Mouse (Mus musculus) left cerebral cortex, postnatal 25 days (tissue): ENCODE data around the gene Eps8l2. TPM values are rescaled to one million over a fixed set of nuclear protein-coding genes. Genes with fewer than 3 reads are reported as not detected.

Experiments used
- DNase-seq, 2 experiments: peaks; one replicate each; pipeline ENCODE4 v3.0.0; 2022; ENCODE audit warnings: low spot score in 2 of 2, mixed read lengths in 1 of 2
- intact Hi-C: fragments of 180-260 bp; cut with DNase I; formaldehyde crosslinking; loops from one replicate; pipeline ENCODE4 v1.15.1; 2025
- total RNA-seq, 2 experiments: library from RNA; stranded (reverse); gene quantifications; 2 replicates each; pipeline ENCODE4 v1.2.3; 2021

Eps8l2 gene
- total RNA-seq, 2 experiments from 2014 or later = 3.0 to 3.3 TPM

DNA sequence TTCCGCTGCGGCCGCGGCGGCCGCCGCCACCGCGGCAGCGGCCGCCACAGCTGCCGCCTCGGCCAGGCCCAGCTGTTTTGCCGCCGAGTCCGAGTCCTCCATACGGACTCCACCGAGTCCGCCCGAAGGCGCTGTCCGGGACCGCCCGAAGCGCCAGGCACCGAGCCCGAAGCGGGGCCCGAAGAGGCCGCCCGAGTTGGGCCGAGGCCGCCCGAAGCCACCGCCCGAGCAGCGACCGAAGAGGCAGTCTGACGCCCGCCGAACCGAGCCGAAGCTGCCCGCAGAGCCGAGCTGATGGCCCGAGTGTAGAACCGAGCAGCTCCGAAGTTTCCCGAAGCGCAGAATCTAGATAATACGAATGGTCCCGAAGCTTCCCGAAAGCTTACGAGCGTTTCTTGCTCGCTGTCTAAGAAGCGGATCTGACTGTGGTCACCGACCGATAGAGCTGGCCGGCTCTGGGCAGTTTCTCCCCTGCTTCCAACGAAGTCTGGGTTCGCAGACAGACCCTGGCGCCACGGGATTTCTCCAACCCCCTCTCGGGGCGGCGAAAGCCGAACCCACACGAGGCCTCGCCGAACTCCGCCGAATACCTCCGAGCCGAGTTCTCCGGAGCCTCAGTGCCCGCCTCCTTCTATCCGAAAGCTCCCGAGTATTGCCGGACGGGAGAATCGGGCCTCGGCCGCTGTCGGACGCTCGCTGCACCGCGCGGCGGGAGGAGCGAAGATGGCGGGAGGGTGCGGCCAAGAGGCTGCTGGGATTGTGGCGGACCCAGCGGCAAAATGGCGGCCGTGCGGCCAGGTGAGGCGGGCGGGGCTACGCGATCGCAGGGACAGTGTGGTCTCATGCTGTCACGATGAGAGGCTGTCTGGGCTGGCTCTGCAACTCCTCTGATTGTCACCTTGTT lies 11.0 kb upstream of the Eps8l2 start, which contains the start of the genes Deaf1 and Tmem80:
Deaf1 (minus strand) TSS at position 222 of the 904 bp plus-strand sequence.
Tmem80 (plus strand) TSS at position 271 of the 904 bp plus-strand sequence.
- DNase-seq = peak; percentile 99 to 100
- intact Hi-C loops = no loop called here

DNA sequence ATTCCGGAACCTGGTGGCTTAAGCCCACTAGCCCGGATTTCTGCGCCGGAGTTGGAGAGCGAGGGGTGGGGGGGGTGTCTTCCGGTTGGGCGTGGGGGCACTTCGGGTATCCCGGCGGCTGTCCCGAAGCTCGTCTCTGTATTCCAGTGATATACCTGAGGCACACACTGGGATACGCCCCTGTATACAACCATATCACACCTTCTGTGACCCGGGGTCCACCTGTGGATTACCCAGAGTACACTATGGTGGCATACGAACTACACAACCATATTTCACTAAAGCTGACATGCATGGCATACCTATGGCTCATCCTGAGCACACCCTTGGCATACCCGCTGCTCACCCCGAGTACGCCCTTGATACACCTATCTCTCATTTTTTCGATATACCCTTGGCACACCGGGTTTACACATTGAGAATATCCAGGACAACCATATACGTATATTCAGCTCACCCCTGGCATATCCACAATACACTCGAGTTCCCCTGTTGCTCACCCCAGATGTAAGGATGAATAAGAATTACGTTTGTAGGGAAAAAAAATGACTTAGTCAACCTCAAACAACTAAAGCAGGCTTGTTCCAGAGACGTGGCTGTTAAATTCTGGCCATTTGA lies 10.2 kb upstream of the Eps8l2 start:
- intact Hi-C loops = no loop called here
- DNase-seq = no peak

DNA sequence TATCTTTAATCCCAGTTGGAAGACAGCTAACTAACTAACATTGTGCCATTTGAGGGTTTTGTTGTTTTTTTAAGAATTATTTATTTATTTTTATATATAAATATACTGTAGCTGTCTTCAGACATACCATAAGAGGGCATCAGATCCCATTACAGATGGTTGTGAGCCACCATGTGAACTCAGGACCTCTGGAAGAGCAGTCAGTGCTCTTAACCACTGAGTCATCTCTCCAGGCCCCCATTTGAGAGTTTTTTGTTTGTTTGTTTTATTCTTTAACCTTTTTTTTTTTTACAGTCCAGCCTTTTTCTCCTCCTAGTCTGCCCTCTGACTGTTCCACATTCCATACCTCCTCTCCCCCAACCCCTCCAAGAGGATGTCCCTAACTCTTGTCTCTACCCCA lies 8.0 kb upstream of the Eps8l2 start:
- intact Hi-C loops = no loop called here

DNA sequence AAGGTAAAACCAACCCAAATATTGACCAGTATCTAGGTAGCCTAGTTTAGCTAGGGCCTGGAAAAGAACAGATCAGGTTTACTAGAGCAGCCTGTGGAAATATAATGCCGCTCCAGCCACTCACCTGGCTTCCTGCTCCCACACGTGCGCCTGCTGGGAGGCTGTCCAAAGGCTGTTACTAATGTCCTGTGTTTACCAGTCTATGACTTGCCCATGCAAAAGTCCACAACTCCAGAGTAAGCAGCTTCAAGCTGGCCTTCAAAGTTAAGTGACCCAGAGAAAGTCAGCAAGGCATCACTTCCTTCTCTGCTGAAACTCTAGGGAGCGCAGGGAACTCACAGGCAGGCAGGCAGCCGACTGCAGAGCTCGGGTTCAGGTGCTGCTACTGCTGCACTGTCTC lies 6.7 kb upstream of the Eps8l2 start:
- no peak for DNase-seq
- intact Hi-C loops = no loop called here

More for the DNA sequence above, 8.0 kb upstream of the Eps8l2 start:
- no peak for DNase-seq

DNA sequence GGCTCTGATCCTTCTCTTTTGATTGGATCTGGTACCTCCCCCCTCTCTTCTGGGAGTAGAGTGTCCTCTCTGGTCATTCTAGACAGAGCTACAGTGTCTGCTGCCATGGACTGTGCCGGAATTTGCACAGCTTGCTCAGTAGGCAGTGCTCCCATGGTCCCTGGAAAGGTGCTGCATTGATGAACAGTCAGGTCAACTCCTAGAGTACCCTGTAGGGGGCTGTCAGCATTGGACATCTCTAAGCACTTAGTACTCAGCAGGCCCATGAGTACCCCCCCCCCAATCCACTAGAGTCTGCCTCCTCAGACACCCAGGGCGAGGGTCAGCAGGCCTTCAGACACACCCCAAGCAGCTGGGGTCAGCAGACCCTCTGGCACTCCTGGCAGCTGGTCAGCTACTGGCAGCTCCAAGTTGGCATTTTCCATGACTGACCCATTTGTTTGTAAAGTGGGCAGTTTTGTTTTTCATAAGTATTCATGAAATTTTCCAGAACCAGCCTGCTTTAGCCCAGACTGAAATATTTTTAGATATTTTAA lies 3.6 kb upstream of the Eps8l2 start:
- DNase-seq = no peak
- intact Hi-C loops = no loop called here

DNA sequence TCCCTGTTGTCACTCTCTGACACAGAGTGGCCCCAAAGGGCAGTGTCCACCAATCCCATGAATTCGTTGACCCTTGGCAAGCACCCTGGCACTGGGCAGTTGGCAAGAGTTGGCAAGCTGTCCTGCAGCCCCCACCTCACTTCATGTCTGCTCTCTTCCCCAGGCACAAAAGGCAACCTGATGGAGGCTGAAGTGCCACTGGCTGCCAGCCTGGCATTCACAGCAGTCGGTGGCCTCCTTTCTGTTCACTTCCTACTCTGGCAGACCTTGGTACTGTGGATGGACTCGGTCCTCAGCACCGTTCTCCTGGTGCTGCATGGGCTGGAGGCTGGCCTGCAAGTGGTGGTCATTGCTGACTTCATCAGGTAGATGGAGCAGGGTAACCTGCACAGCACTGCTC lies 3.0 kb upstream of the Eps8l2 start:
- intact Hi-C loops = no loop called here
- peak in 1 of 2 experiments; percentile 47 for DNase-seq

DNA sequence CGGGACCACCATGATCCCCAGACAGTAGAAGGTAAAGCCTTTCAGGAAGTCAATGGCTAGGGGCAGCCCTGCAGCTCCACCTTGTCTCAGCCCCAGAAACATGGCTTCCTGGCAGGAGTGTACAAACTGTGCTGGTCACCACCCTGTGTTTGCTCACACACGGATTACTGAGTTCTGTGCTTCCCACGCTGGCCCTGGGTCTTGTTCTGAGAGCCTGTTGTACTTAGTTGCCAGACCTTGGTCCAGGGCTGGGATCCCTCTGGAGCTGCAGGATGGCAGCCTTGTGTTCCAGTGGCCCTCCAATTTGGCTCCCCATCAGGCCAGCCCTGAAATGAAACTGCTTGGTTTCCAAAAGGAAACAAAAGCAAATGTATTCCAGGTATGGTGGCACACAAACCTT lies 2.4 kb upstream of the Eps8l2 start:
- intact Hi-C loops = no loop called here

DNA sequence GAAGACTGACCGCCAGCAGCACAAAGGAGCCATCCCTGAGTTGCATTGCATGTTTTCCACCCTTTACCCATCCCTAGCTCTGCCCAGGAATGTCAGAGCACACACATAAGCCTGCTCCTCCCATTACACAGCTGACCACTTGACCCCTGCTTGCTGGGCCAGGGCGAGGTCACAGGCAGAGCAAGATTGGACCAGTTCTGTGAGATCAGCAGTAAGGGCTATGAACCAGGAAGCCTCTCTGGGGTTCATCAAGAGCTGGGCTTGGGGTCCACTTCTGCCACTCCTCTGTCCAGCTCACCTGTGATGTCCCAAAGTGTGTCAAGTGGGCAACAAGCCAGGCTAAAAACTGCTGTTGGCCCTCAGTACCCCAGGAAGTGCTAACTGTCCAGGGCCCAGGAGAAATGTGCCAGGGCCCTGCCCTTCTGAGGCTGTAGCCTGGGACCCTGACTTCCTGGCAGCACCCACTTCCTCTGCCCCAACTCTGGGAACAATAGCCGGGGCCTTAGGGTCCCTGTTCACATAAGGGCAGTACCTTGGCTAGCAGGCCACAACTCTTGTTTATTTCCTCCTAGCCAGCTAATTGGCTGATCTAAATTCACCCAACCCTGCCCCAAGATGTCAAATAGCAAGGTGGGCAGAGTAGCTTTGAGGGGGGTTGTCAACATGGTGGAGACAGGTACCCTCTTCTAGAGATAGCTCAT lies 814 bp upstream of the Eps8l2 start:
- intact Hi-C loops = no loop called here
- DNase-seq = no peak

More for the DNA sequence above, 2.4 kb upstream of the Eps8l2 start:
- no peak for DNase-seq

DNA sequence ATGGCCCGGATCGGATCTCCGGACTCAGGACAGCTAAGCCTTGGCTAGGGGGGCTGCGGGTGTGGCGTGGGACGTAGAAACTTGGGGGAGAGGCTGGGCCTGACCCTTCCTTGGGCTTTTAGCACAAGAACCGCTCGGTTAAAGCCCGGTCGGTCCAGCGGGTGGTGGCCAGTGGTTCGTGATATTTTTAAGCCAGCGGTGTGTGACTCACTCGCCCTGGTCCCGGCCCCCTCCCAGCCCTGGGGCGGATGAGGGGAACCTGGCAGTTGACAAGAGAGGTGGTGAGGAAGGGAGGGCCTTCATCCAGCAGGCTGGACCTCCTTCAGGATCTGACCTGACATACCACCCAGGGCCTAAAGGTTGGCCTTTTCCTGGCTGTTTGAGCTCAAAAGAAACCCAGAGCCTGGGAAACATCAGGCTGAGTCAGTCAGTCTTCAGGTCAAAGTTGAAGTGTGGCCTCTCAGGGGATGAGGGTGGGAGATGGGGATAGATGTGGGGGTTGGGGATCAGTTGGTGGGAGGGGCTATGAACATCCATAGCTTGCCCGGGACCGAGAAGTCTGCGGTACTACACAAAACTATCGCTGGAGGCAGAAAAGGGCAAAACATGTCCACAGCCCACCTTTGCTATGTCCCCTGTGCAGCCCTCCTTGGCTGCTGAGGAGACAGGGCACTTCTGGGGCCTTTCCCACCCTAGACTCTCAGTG lies 688 bp downstream of the Eps8l2 start:
- intact Hi-C loops = no loop called here
- DNase-seq = no peak

DNA sequence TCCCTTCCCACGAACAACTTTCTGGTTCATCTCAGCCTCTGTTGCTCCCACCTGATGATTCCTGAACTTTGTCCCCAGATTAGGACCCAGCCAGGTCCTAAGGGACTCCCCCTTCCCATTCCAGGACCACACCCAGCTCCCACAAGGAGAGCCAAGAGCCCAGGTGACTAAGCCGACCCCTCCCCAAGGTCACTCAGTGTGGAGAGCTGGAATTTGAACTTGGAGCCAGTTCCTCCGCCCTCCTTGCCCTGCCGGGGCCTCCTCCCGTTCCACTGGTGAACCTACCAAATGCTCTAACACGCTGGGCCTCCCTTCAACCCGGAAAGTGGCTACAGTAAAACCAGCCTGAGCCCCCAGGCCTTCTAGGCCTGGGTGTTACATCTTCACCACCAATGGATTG lies 1.3 kb downstream of the Eps8l2 start:
- intact Hi-C loops = no loop called here
- DNase-seq = no peak

DNA sequence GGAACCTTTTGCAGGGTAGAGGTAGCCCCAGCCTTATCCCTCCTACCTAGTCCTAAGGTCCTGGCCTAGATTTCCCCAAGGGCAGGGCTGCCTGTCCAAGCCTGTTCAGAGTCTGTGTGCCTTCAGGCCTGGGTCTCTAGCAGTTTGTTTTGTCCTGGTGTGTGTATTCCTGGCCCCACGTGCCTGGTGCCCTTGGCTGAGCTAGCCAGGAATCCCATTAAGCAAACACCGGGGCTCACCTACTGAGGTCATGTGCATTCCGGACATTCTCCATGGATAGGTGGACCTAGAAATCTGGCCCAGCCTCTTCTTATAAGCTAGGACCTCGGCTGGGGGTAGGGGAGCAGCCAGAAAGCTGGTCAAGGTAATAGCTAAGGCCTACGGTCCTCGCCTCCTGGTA lies 1.8 kb downstream of the Eps8l2 start:
- intact Hi-C loops = no loop called here
- DNase-seq = no peak

DNA sequence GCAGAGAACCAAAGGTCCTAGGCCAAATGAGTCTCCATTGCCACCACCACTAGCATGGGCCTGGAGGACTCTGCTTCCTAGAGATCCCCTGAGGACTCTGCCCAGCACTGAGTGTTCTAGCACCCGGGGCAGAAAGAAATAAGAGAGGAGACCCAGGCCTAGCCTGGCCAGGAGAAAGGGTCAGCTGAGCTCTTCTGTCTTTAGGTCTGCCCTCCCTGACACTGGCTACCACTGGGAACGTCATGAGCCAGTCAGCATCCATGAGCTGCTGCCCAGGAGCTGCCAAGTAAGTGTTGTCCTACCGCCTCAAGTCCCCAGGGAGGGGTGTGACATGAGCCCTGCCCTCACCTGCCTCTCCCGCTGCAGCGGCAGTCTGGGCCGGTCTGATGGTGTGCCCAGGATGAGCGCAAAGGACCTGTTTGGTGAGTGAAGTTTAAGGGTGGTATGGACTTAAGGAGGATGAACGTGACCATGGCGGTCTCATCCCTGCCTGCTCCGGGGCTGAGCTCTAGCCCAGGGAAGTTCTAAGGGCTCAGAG lies 3.1 kb downstream of the Eps8l2 start:
- no peak for DNase-seq
- intact Hi-C loops = no loop called here

DNA sequence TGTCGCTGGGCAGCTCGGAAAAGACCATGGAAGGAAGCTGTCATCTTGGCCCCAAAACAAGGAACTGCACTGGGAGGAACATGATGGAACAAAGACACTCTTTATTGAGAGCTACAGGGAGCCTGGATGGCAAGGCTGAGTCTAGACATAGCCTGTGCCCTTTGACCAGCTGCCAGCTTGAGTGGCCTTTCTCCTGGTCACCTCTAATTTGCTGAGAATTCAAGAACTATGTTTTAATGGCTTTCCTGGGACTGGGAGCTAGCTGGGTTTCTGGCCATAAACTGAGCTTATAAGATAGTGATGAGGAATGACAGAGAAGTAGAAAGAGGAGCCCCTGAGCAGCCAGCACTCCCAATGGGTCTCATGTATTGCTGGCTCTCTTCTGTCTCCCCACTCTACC lies 4.5 kb downstream of the Eps8l2 start:
- no peak for DNase-seq
- intact Hi-C loops = no loop called here

DNA sequence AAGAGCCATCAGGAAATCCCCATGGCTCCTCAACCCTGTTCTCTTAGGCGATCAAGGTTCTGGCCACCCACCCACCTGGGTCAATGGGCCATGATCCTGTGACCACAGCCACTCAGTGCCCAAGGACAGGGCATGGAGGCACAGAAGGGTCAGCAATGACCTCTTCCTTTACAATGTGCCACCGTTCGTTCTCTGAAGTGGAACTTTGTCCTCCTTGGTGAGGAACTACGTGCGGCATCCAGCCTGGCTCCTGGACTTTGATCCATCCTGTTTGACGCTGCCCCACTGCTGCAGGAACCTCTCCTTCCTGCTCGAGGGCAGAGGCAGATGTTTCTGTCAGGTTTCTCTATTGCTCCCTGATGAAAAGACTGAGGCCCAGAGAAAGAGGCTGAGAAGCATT lies 5.0 kb downstream of the Eps8l2 start:
- DNase-seq = no peak
- intact Hi-C loops = no loop called here

DNA sequence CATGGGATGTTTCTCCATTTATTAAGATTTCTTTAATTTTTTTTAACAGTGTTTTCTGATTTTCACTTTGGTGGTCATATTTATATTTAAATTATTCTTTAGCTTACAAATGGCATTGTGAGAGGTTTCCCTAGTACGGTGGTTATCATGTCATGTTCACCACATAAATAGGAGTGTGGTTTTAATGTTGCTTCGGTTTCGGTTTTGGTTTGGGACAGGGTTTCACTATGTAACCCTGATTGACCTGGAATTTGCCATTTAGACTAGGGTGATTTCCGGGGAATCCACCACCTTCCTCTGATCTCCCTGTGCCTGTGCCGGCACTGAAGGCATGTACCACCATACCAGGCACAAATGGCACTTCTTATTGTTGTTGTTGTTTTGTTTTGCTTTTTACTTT lies 6.1 kb downstream of the Eps8l2 start:
- DNase-seq = no peak

DNA sequence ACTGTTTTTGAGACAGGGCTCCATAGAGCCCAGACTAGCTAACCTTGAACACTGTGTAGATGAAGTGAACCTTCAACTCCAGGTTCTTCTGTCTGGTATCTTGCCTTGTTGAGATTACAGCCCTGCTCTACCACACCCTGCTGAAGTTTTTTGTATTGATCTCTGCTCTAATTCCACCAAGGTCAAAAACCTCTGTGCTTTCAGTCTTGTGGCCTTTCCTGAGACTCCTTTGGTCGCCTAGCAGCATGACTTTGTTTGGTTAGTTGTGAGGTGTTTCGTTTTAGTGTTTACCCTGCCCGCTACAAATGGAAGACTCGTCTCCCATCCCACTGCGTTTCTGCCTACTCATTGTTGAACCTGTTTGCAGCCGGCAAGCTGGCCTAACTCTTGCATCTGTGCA lies 12.4 kb downstream of the Eps8l2 start:
- intact Hi-C loops = no loop called here
- DNase-seq = no peak

More for the DNA sequence above, 6.1 kb downstream of the Eps8l2 start:
- intact Hi-C loops = no loop called here

DNA sequence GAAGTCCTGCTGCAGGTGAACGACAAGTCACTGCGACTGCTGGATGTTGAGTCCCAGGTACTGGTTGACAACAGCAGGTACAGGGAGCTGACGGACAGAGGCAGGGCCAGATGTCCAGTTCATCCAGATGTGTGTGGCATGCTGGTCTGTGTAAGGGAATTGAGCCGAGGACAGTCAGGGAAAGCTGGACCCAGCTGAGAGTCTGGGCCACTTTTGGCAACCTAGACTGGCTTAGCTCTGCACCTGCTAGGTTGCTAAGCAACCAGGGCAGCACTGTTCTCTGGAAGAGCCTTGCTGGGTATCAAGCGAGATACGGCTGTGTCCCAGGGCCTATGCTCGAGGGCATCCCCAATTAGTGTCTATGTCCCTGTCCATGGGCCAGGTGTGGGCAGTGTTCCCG lies 16.4 kb downstream of the Eps8l2 start:
- intact Hi-C loops = no loop called here
- peak in 1 of 2 experiments; percentile 33 for DNase-seq

DNA sequence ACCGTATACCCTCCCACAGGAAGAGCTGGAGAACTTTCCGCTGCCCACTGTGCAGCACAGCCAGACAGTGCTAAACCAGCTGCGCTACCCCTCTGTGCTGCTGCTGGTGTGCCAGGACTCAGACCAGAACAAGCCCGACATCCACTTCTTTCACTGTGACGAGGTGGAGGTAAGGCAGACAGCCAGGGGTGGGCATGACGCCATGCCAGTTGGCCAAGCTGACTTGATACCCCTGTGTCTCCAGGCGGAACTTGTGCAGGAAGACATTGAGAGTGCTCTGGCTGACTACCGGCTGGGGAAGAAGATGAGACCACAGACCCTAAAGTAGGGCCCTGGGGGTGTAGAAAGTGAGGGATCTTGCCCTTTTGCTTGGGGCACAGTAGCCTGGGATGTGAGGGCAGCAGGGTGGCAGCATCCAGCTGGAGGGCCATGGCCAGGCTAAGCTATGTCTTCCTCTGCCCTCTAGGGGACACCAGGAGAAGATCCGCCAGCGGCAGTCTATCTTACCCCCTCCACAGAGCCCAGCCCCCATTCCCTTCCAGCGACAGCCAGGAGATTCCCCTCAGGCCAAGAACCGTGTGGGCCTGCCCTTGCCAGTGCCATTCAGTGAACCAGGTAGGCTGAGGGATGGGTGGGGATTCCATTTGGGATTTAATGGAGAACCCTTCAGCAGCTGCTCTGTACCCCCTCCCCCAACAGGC lies 17.1 kb downstream of the Eps8l2 start:
- intact Hi-C loops = no loop called here
- DNase-seq = no peak

DNA sequence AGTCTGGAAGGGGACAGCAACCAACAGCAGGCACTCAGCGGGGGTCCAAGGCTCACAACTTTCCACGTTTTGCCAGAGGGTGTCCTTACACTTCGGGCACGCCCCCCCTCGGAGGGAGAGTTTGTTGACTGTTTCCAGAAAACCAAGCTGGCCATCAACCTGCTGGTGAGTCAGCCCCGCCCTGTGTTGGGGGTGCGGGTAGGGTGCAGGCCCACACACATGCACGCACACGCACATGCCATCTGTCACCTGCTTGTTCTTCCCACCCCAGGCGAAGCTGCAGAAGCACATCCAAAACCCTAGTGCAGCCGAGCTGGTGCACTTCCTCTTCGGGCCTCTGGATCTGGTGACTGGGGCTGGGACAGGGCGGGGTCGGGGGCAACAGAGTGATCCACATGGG lies 18.3 kb downstream of the Eps8l2 start:
- intact Hi-C loops = no loop called here
- DNase-seq = peak in 1 of 2 experiments; percentile 44
